Mouse (Mus musculus): Measurements from ENCODE around the gene Rheb.

GRCm38 (mm10) chr5:24822781-24823180, 19.6 kb downstream of the Rheb start:
- TF ChIP-seq CTCF (conservative IDR thresholded peaks at IDR 0.05 in 1 of 2, IDR thresholded peaks at IDR 0.05 in 1 of 2; ENCODE audit: low read depth in 2 of 2, low read length in 2 of 2), result no peak
- no peak for TF ChIP-seq GABPA (IDR thresholded peaks at IDR 0.05; ENCODE audit: insufficient replicate concordance, low read depth, low read length)
- TF ChIP-seq POLR2A (IDR thresholded peaks at IDR 0.05; ENCODE audit: low read depth, low read length), result no peak
- TF ChIP-seq HCFC1 (IDR thresholded peaks at IDR 0.05; ENCODE audit: low read depth, low read length), result no peak
- no peak for TF ChIP-seq E2F4 (IDR thresholded peaks at IDR 0.05; ENCODE audit: insufficient replicate concordance, low read depth, low read length)
- no peak for TF ChIP-seq ELF1 (IDR thresholded peaks at IDR 0.05; ENCODE audit: low read depth, low read length)
- no peak for TF ChIP-seq RCOR1 (conservative IDR thresholded peaks at IDR 0.05; ENCODE audit: low read depth, low read length)
- TF ChIP-seq MXI1 (IDR thresholded peaks at IDR 0.05; ENCODE audit: low read depth, low read length), result no peak
- no peak for TF ChIP-seq EP300 (IDR thresholded peaks at IDR 0.05; ENCODE audit: low read length)
- TF ChIP-seq ZMIZ1 (IDR thresholded peaks at IDR 0.05; ENCODE audit: low read depth, low read length), result no peak
- no peak for TF ChIP-seq TBP (conservative IDR thresholded peaks at IDR 0.05; ENCODE audit: low read depth, low read length)
- no peak for TF ChIP-seq USF1 (IDR thresholded peaks at IDR 0.05; ENCODE audit: low read depth, low read length)
